Mouse (Mus musculus): ENCODE data around the gene I830077J02Rik. TPM values are rescaled to one million over a fixed set of nuclear protein-coding genes. Genes with fewer than 3 reads are reported as not detected.

Gene I830077J02Rik
- polyA plus RNA-seq (2012; rRNA removed) = 5.5 and 6.6 TPM in 2 replicates

GRCm38 (mm10) chr3:105932240-105933071, at the start of gene I830077J02Rik:
TSS of gene I830077J02Rik (minus strand) at chr3:105932664.

GRCm38 (mm10) chr3:105973411-105973810, 40.9 kb upstream of the I830077J02Rik start, which contains the start of gene Ovgp1:
TSS of gene Ovgp1 (plus strand) at chr3:105973711.

GRCm38 (mm10) chr3:105959999-105960398, 27.5 kb upstream of the I830077J02Rik start, which contains the start of gene Atp5f1:
TSS of gene Atp5f1 (minus strand) at chr3:105960099.

GRCm38 (mm10) chr3:105958974-105959580, 26.6 kb upstream of the I830077J02Rik start, which contains the start of gene Wdr77:
TSS of gene Wdr77 (plus strand) at chr3:105959369.

Other genes with a start within 250 kb of the I830077J02Rik start
- gene Ddx20, start 245.1 kb downstream of the I830077J02Rik start, polyA plus RNA-seq (2012; rRNA removed) = 5.5 and 5.7 TPM in 2 replicates
- 0.17 and 0.24 TPM in 2 replicates for gene Inka2, start 228.1 kb downstream of the I830077J02Rik start, polyA plus RNA-seq (2012; rRNA removed)
- gene Rap1a, start 131.3 kb downstream of the I830077J02Rik start, polyA plus RNA-seq (2012; rRNA removed) = 33.5 and 36.6 TPM in 2 replicates
- gene Adora3, start 61.8 kb downstream of the I830077J02Rik start, polyA plus RNA-seq (2012; rRNA removed) = 0.72 and 0.78 TPM in 2 replicates
- 0.12 and 0.23 TPM in 2 replicates for gene Tmigd3, start 61.8 kb downstream of the I830077J02Rik start, polyA plus RNA-seq (2012; rRNA removed)
- gene Wdr77, start 26.7 kb upstream of the I830077J02Rik start, polyA plus RNA-seq (2012; rRNA removed) = 15.9 and 17.5 TPM in 2 replicates
- gene Atp5f1, start 27.4 kb upstream of the I830077J02Rik start, polyA plus RNA-seq (2012; rRNA removed) = 215 and 224 TPM in 2 replicates
- 1.1 and 1.5 TPM in 2 replicates for gene Ovgp1, start 41.0 kb upstream of the I830077J02Rik start, polyA plus RNA-seq (2012; rRNA removed)
- gene Pifo, start 82.0 kb upstream of the I830077J02Rik start, polyA plus RNA-seq (2012; rRNA removed) = not detected in 2 replicates
- 0.08 and 0.14 TPM in 2 replicates for gene Chil5, start 100.2 kb upstream of the I830077J02Rik start, polyA plus RNA-seq (2012; rRNA removed)
- gene Chia1, start 180.6 kb upstream of the I830077J02Rik start, polyA plus RNA-seq (2012; rRNA removed) = 0.02 TPM in 1 of 2 replicates, not detected in the other
- 60.8 and 80.9 TPM in 2 replicates for gene Chil3, start 234.9 kb upstream of the I830077J02Rik start, polyA plus RNA-seq (2012; rRNA removed)